Mouse (Mus musculus) ES-Bruce4 (cell line): Measurements from ENCODE around the gene 2010300C02Rik. TPM values are rescaled to one million over a fixed set of nuclear protein-coding genes. Genes with fewer than 3 reads are reported as not detected.

Source experiments
- H3K27ac ChIP-seq: 2 replicates; pipeline ENCODE4 v1.5.1; 2012; ENCODE audit warnings: low read length, inconsistent platforms; ENCODE audit not compliant: insufficient read depth
- H3K27me3 ChIP-seq: 2 replicates; pipeline ENCODE4 v1.6.1; 2012; ENCODE audit warnings: mild to moderate bottlenecking, low read length, inconsistent platforms; ENCODE audit not compliant: control insufficient read depth, poor library complexity, insufficient read depth, severe bottlenecking
- H3K36me3 ChIP-seq: 2 replicates; pipeline ENCODE4 v1.6.1; 2012; ENCODE audit warnings: inconsistent platforms, mild to moderate bottlenecking, low read length, moderate library complexity; ENCODE audit not compliant: control insufficient read depth, poor library complexity, insufficient read depth, severe bottlenecking
- H3K4me1 ChIP-seq: one replicate; pipeline ENCODE4 v1.8.1; 2011; ENCODE audit warnings: low read length; ENCODE audit not compliant: control insufficient read depth, insufficient read depth
- H3K4me3 ChIP-seq: 2 replicates; pipeline ENCODE4 v1.5.1; 2011; ENCODE audit warnings: low read depth, mild to moderate bottlenecking, low read length
- H3K9ac ChIP-seq: 2 replicates; pipeline ENCODE4 v1.6.1; 2012; ENCODE audit warnings: low read depth, mild to moderate bottlenecking, inconsistent platforms; ENCODE audit not compliant: poor library complexity, severe bottlenecking
- H3K9me3 ChIP-seq: replicated peaks from 2 replicates; pipeline ENCODE4 v1.6.1; 2012; ENCODE audit warnings: mild to moderate bottlenecking, low read length, inconsistent platforms; ENCODE audit not compliant: control insufficient read depth, poor library complexity, insufficient read depth, severe bottlenecking
- CTCF ChIP-seq: IDR thresholded peaks from one replicate; pipeline ENCODE4 v1.8.1; 2011; ENCODE audit warnings: low read depth, low read length
- EP300 ChIP-seq: IDR thresholded peaks from 2 replicates; pipeline ENCODE4 v1.6.1; 2011; ENCODE audit warnings: low read depth, low read length; ENCODE audit not compliant: insufficient read depth
- POLR2A ChIP-seq: IDR thresholded peaks from one replicate; pipeline ENCODE4 v1.8.1; 2011; ENCODE audit warnings: low read length; ENCODE audit not compliant: insufficient read depth
- polyA plus RNA-seq: library from polyadenylated mRNA; stranded (reverse); fragments of >200 nt; gene quantifications from 2 replicates; pipeline ENCODE4 v1.2.4, GENCODE M21; 2011; ENCODE audit warnings: low read depth; ENCODE audit not compliant: missing spikeins, insufficient read depth, insufficient read length

2010300C02Rik gene
- polyA plus RNA-seq, 1 experiment: 0.70 TPM

GRCm38 (mm10) chr1:37619542-37619941 is 100.3 kb downstream of the 2010300C02Rik start:
- TF ChIP-seq EP300 (no peak), POLR2A (no peak), CTCF (no peak)
- H3K27ac ChIP-seq: no peak overlapping the region
- no peak overlapping the region for H3K9ac ChIP-seq
- no peaks in the 10 kb centered on the region for H3K9me3 ChIP-seq
- no peak overlapping the region for H3K4me3 ChIP-seq
- no peaks in the 10 kb centered on the region for H3K27me3 ChIP-seq
- H3K36me3 ChIP-seq: no peaks in the 10 kb centered on the region
- no peaks in the 10 kb centered on the region for H3K4me1 ChIP-seq

- TF ChIP-seq POLR2A: no peak
- no peak for TF ChIP-seq EP300
- no peak for TF ChIP-seq CTCF
- Histone ChIP-seq H3K4me3 (no peak overlapping the region), H3K4me1 (no peaks in the 10 kb centered on the region), H3K9ac (no peak overlapping the region), H3K36me3 (no peaks in the 10 kb centered on the region), H3K9me3 (no peaks in the 10 kb centered on the region), H3K27ac (no peak overlapping the region), H3K27me3 (no peaks in the 10 kb centered on the region)
Observed at GRCm38 (mm10) chr1:37617047-37617446, 102.8 kb downstream of the 2010300C02Rik start.

GRCm38 (mm10) chr1:37616569-37616968 is 103.3 kb downstream of the 2010300C02Rik start:
- no peak overlapping the region for H3K27ac ChIP-seq
- no peaks in the 10 kb centered on the region for H3K4me1 ChIP-seq
- TF ChIP-seq POLR2A (no peak), EP300 (no peak), CTCF (no peak)
- no peaks in the 10 kb centered on the region for H3K9me3 ChIP-seq
- no peak overlapping the region for H3K4me3 ChIP-seq
- H3K36me3 ChIP-seq: no peaks in the 10 kb centered on the region
- H3K9ac ChIP-seq: no peak overlapping the region
- no peaks in the 10 kb centered on the region for H3K27me3 ChIP-seq

- Histone ChIP-seq H3K9ac (no peak overlapping the region), H3K36me3 (no peaks in the 10 kb centered on the region), H3K27me3 (no peaks in the 10 kb centered on the region), H3K27ac (no peak overlapping the region), H3K4me3 (no peak overlapping the region), H3K9me3 (no peaks in the 10 kb centered on the region), H3K4me1 (no peaks in the 10 kb centered on the region)
- TF ChIP-seq CTCF: no peak
- no peak for TF ChIP-seq POLR2A
- TF ChIP-seq EP300: no peak
Observed at GRCm38 (mm10) chr1:37615290-37616040, 104.4 kb downstream of the 2010300C02Rik start.

- H3K9me3 ChIP-seq: no peaks in the 10 kb centered on the region
- H3K4me3 ChIP-seq: no peak overlapping the region
- TF ChIP-seq CTCF: no peak
- TF ChIP-seq POLR2A: no peak
- TF ChIP-seq EP300: no peak
- no peaks in the 10 kb centered on the region for H3K27me3 ChIP-seq
- no peak overlapping the region for H3K27ac ChIP-seq
- H3K4me1 ChIP-seq: no peaks in the 10 kb centered on the region
- no peaks in the 10 kb centered on the region for H3K36me3 ChIP-seq
- H3K9ac ChIP-seq: no peak overlapping the region
Observed at GRCm38 (mm10) chr1:37614836-37615235, 105.0 kb downstream of the 2010300C02Rik start.

- no peaks in the 10 kb centered on the region for H3K4me1 ChIP-seq
- no peak overlapping the region for H3K4me3 ChIP-seq
- H3K9me3 ChIP-seq: no peaks in the 10 kb centered on the region
- H3K9ac ChIP-seq: no peak overlapping the region
- H3K27me3 ChIP-seq: no peaks in the 10 kb centered on the region
- no peak overlapping the region for H3K27ac ChIP-seq
- no peak for TF ChIP-seq POLR2A
- no peak for TF ChIP-seq EP300
- no peak for TF ChIP-seq CTCF
- no peaks in the 10 kb centered on the region for H3K36me3 ChIP-seq
Observed at GRCm38 (mm10) chr1:37614130-37614529, 105.8 kb downstream of the 2010300C02Rik start.
